Mouse (Mus musculus) limb, embryonic 12.5 days (tissue): ENCODE measurements around the gene Emc10. TPM values are rescaled to one million over a fixed set of nuclear protein-coding genes. Genes with fewer than 3 reads are reported as not detected.

Experiments used
- ATAC-seq: fragments of 200-750 bp; cut with Nextera tagmentation; 2 replicates; pipeline ENCODE4 v1.8.0; 2017; ENCODE audit warnings: low read depth, moderate TSS enrichment; ENCODE audit not compliant: insufficient number of reproducible peaks, insufficient read depth, low FRiP score, low TSS enrichment
- H3K27ac ChIP-seq: fragments of 300-500 bp; sonication (generic); 2 replicates; pipeline ENCODE4 v1.5.1; 2016; ENCODE audit warnings: mild to moderate bottlenecking, moderate library complexity
- H3K27me3 ChIP-seq: fragments of 300-500 bp; sonication (generic); 2 replicates; pipeline ENCODE4 v1.6.1; 2016; ENCODE audit warnings: mild to moderate bottlenecking, moderate library complexity
- H3K36me3 ChIP-seq: fragments of 300-500 bp; sonication (generic); 2 replicates; pipeline ENCODE4 v1.6.1; 2016; ENCODE audit warnings: mild to moderate bottlenecking, moderate library complexity
- H3K4me1 ChIP-seq: fragments of 300-500 bp; sonication (generic); replicated peaks from 2 replicates; pipeline ENCODE4 v1.6.1; 2016
- H3K4me2 ChIP-seq: fragments of 300-500 bp; sonication (generic); 2 replicates; pipeline ENCODE4 v1.6.1; 2016; ENCODE audit warnings: mild to moderate bottlenecking, moderate library complexity
- H3K4me3 ChIP-seq: fragments of 300-500 bp; sonication (generic); replicated peaks from 2 replicates; pipeline ENCODE4 v1.5.1; 2016; ENCODE audit warnings: mild to moderate bottlenecking
- H3K9ac ChIP-seq: fragments of 300-500 bp; sonication (generic); replicated peaks from 2 replicates; pipeline ENCODE4 v1.6.1; 2016; ENCODE audit warnings: mild to moderate bottlenecking, moderate library complexity
- H3K9me3 ChIP-seq: fragments of 300-500 bp; sonication (generic); 2 replicates; pipeline ENCODE4 v1.6.1; 2016; ENCODE audit warnings: mild to moderate bottlenecking, moderate library complexity
- WGBS: fragments of 180-500 bp; shearing (Covaris S2); methylation state at CpG from one replicate; pipeline ENCODE4 v1.1.7; 2016; 5-methylcytosine and 5-hydroxymethylcytosine counted together
- polyA plus RNA-seq: library from polyadenylated mRNA; unstranded; fragments of >200 nt; fragmentation: Nextera tagmentation; extraction: Ambion mirVana; gene quantifications from 2 replicates; pipeline ENCODE4 v1.2.1, GENCODE M21; 2016

Emc10 gene
- polyA plus RNA-seq, 1 experiment from 2014 or later: 93.6 TPM

- Histone ChIP-seq H3K9ac (peak within 1 kb of the TSS; percentile 66), H3K4me1 (peaks cover 20% of the 10 kb centered on the region), H3K9me3 (no peaks in the 10 kb centered on the region), H3K27me3 (peaks cover 35% of the 10 kb centered on the region), H3K4me3 (peak within 1 kb of the TSS; percentile 64), H3K27ac (peak within 1 kb of the TSS; percentile 69), H3K36me3 (no peaks in the 10 kb centered on the region), H3K4me2 (peak within 1 kb of the TSS; percentile 69)
- WGBS: under 1% methylated on average over 42 of the region's 42 CpGs
- ATAC-seq: peak; percentile 93
Observed at GRCm38 (mm10) chr7:44467811-44468411, 28.4 kb downstream of the Emc10 start, which contains the start of gene Josd2. TSS of gene Josd2 (plus strand) at chr7:44467980.

DNA sequence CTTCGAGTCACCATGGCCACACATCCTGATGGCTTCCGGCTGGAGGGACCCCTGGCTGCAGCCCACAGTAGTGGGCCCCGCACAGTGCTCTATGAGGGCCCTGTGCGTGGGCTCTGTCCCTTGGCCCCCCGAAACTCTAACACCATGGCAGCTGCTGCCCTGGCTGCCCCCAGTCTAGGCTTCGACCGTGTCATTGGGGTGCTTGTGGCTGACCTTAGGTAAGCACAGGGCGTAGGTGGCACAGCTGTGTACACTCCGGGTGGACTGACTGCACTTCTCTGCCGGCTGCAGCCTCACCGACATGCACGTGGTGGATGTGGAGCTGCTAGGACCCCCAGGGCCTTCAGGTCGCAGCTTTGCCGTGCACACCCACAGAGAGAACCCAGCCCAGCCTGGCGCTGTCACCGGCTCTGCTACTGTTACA is 29.4 kb downstream of the Emc10 start:
- H3K27me3 ChIP-seq: peaks cover 37% of the 10 kb centered on the region
- H3K4me2 ChIP-seq: peak overlapping the region; percentile 69
- no peak overlapping the region for H3K27ac ChIP-seq
- H3K36me3 ChIP-seq: no peaks in the 10 kb centered on the region
- H3K9ac ChIP-seq: no peak overlapping the region; the same call in 1 of the 2 replicates
- no peak for ATAC-seq
- 0 out of 2 replicates have a peak overlapping the region, but pooled peaks have one; percentile 64 for H3K4me3 ChIP-seq
- peaks cover 25% of the 10 kb centered on the region for H3K4me1 ChIP-seq
- H3K9me3 ChIP-seq: no peaks in the 10 kb centered on the region
- WGBS: 83% methylated on average over 16 of the region's 16 CpGs

GRCm38 (mm10) chr7:44466006-44466887 is 30.1 kb downstream of the Emc10 start:
- H3K4me1 ChIP-seq: peaks cover 26% of the 10 kb centered on the region
- H3K9ac ChIP-seq: no peak overlapping the region
- H3K36me3 ChIP-seq: no peaks in the 10 kb centered on the region
- H3K4me2 ChIP-seq: no peak overlapping the region
- 83% methylated on average over 10 of the region's 10 CpGs for WGBS
- no peaks in the 10 kb centered on the region for H3K9me3 ChIP-seq
- peaks cover 44% of the 10 kb centered on the region for H3K27me3 ChIP-seq
- no peak overlapping the region for H3K27ac ChIP-seq
- no peak overlapping the region for H3K4me3 ChIP-seq
- no peak for ATAC-seq

GRCm38 (mm10) chr7:44465111-44465510 is 31.2 kb downstream of the Emc10 start, which contains the start of gene Aspdh:
TSS of gene Aspdh (plus strand) at chr7:44465391.
- no peak for ATAC-seq
- Histone ChIP-seq H3K9me3 (no peaks in the 10 kb centered on the region), H3K4me2 (no peak within 1 kb of the TSS), H3K9ac (no peak within 1 kb of the TSS; the same call in 1 of the 2 replicates), H3K4me1 (peaks cover 26% of the 10 kb centered on the region), H3K36me3 (no peaks in the 10 kb centered on the region), H3K27ac (no peak within 1 kb of the TSS), H3K4me3 (no peak within 1 kb of the TSS), H3K27me3 (peaks cover 55% of the 10 kb centered on the region)
- 53% methylated on average over 2 of the region's 2 CpGs for WGBS

- Histone ChIP-seq H3K4me3 (no peak overlapping the region), H3K9me3 (no peaks in the 10 kb centered on the region), H3K27ac (no peak overlapping the region), H3K4me1 (peaks cover 26% of the 10 kb centered on the region), H3K9ac (no peak overlapping the region; the same call in 1 of the 2 replicates), H3K27me3 (peaks cover 61% of the 10 kb centered on the region), H3K4me2 (no peak overlapping the region), H3K36me3 (no peaks in the 10 kb centered on the region)
- WGBS: 30% methylated on average over 4 of the region's 4 CpGs
- ATAC-seq: no peak
Observed at GRCm38 (mm10) chr7:44464511-44464910, 31.8 kb downstream of the Emc10 start.

DNA sequence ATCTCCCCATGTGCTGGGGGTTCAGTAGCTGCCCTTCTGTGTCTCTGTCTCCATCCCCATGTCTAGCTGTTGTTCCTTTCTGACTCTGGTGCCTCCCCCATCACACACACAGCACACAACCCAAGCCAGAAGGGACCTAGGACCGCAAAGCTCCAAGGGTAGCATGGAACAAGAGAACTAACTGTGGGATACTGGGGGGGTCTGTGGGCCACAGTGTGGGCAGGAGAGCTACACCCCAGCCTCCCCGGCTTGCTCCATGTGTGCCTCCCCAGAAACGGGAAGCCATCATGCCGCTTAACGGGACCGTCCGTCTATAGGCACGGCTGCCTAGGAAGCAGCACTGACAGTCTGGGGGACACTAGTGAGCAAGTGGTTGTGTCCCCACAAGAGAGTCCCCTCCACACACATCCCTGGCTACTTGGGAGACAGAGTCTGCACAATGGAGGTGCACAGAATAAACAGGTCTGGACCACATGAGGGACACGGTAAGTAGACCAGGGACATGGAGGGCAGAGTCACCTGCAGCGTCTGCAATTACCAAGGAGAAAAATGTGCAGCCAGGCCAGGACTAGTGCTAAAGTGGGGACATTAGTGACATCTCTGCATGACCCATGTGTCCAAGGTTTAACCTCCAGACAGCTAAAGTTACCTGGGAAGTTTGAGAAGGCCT is 32.6 kb downstream of the Emc10 start:
- Histone ChIP-seq H3K9ac (no peak overlapping the region), H3K4me3 (no peak overlapping the region), H3K27ac (no peak overlapping the region), H3K4me1 (peaks cover 22% of the 10 kb centered on the region), H3K9me3 (no peaks in the 10 kb centered on the region), H3K27me3 (peaks cover 69% of the 10 kb centered on the region), H3K36me3 (no peaks in the 10 kb centered on the region), H3K4me2 (no peak overlapping the region)
- no peak for ATAC-seq
- WGBS: 79% methylated on average over 10 of the region's 10 CpGs

DNA sequence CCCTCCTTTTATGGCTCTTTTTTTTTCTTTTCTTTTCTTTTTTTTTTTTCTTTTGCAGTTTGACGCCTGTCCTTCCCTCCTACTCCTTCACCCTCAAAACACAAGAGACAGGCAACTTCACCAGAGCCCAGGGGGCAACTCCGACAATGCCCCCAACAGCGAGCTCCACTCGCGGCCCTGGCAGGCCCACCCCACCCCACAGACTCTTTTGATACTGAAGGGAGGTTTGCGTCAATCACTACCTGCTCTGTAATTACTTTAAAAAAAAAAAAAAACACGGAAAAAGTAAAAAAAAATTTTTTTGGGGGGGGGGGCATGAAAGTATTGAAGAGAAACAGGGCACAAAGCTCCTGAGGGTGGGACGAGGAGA is 33.3 kb downstream of the Emc10 start:
- H3K27ac ChIP-seq: no peak overlapping the region
- ATAC-seq: no peak
- peaks cover 70% of the 10 kb centered on the region for H3K27me3 ChIP-seq
- no peaks in the 10 kb centered on the region for H3K9me3 ChIP-seq
- no peak overlapping the region for H3K9ac ChIP-seq
- H3K4me1 ChIP-seq: peaks cover 17% of the 10 kb centered on the region
- peak overlapping the region; percentile 40; the same call in 1 of the 2 replicates for H3K4me3 ChIP-seq
- WGBS: 18% methylated on average over 8 of the region's 8 CpGs
- no peaks in the 10 kb centered on the region for H3K36me3 ChIP-seq
- H3K4me2 ChIP-seq: peak overlapping the region; percentile 63

- Histone ChIP-seq H3K4me1 (peaks cover 17% of the 10 kb centered on the region), H3K4me3 (peak overlapping the region; percentile 40), H3K27ac (no peak overlapping the region), H3K36me3 (no peaks in the 10 kb centered on the region), H3K9ac (peak overlapping the region; percentile 52; the same call in 1 of the 2 replicates), H3K4me2 (peak overlapping the region; percentile 63), H3K27me3 (peaks cover 73% of the 10 kb centered on the region), H3K9me3 (no peaks in the 10 kb centered on the region)
- 10% methylated on average over 77 of the region's 77 CpGs for WGBS
- ATAC-seq: no peak
Observed at GRCm38 (mm10) chr7:44462218-44463055, 33.9 kb downstream of the Emc10 start.

GRCm38 (mm10) chr7:44461503-44462217 is 34.7 kb downstream of the Emc10 start:
- H3K4me1 ChIP-seq: peaks cover 17% of the 10 kb centered on the region
- H3K4me3 ChIP-seq: peak overlapping the region; percentile 40
- no peaks in the 10 kb centered on the region for H3K36me3 ChIP-seq
- peak overlapping the region; percentile 63 for H3K4me2 ChIP-seq
- no peak overlapping the region for H3K9ac ChIP-seq
- H3K9me3 ChIP-seq: no peaks in the 10 kb centered on the region
- 56% methylated on average over 57 of the region's 57 CpGs for WGBS
- H3K27ac ChIP-seq: no peak overlapping the region
- no peak for ATAC-seq
- peaks cover 75% of the 10 kb centered on the region for H3K27me3 ChIP-seq
